Mouse (Mus musculus) midbrain, postnatal 0 days (tissue): Measurements from ENCODE around the gene Efhb. TPM values are rescaled to one million over a fixed set of nuclear protein-coding genes. Genes with fewer than 3 reads are reported as not detected.

Experiments used
- ATAC-seq: fragments of 200-750 bp; cut with Nextera tagmentation; 2 replicates; pipeline ENCODE4 v1.8.0; 2017; ENCODE audit warnings: moderate number of reproducible peaks, mild to moderate bottlenecking, moderate TSS enrichment, moderate library complexity; ENCODE audit not compliant: low FRiP score
- DNase-seq: peaks from one replicate; pipeline ENCODE4 v3.0.0-alpha.2; 2015; ENCODE audit warnings: low spot score
- H3K27ac ChIP-seq: fragments of 300-500 bp; sonication (generic); 2 replicates; pipeline ENCODE4 v1.5.1; 2014; ENCODE audit warnings: low read depth, mild to moderate bottlenecking, low read length, mixed read lengths
- H3K27me3 ChIP-seq: fragments of 300-500 bp; sonication (generic); 2 replicates; pipeline ENCODE4 v1.6.1; 2014; ENCODE audit warnings: low read length, control low read depth, mixed read lengths; ENCODE audit not compliant: insufficient read depth
- H3K36me3 ChIP-seq: fragments of 300-500 bp; sonication (generic); 2 replicates; pipeline ENCODE4 v1.6.1; 2014; ENCODE audit warnings: low read length, control low read depth, mixed read lengths; ENCODE audit not compliant: insufficient read depth
- H3K4me1 ChIP-seq: fragments of 300-500 bp; sonication (generic); 2 replicates; pipeline ENCODE4 v1.6.1; 2014; ENCODE audit warnings: mild to moderate bottlenecking, control low read depth, antibody characterized with exemption, low read length, mixed read lengths; ENCODE audit not compliant: insufficient read depth
- H3K4me2 ChIP-seq: fragments of 300-500 bp; sonication (generic); 2 replicates; pipeline ENCODE4 v1.6.1; 2014; ENCODE audit warnings: low read depth, mild to moderate bottlenecking, low read length, mixed read lengths; ENCODE audit not compliant: poor library complexity, severe bottlenecking
- H3K4me3 ChIP-seq: fragments of 300-500 bp; sonication (generic); 2 replicates; pipeline ENCODE4 v1.5.1; 2014; ENCODE audit warnings: low read depth, mild to moderate bottlenecking, low read length, moderate library complexity
- H3K9ac ChIP-seq: fragments of 300-500 bp; sonication (generic); replicated peaks from 2 replicates; pipeline ENCODE4 v1.6.1; 2014; ENCODE audit warnings: mild to moderate bottlenecking, low read length, moderate library complexity, mixed read lengths; ENCODE audit not compliant: poor library complexity, severe bottlenecking
- H3K9me3 ChIP-seq: fragments of 300-500 bp; sonication (generic); 2 replicates; pipeline ENCODE4 v1.6.1; 2016; ENCODE audit warnings: low read length, control low read depth
- CTCF ChIP-seq: IDR thresholded peaks from 2 replicates; pipeline ENCODE4 v1.5.1; 2016; ENCODE audit warnings: antibody characterized with exemption, mild to moderate bottlenecking
- WGBS: fragments of 180-500 bp; shearing (Covaris S2); extraction: QIAGEN DNeasy Blood & Tissue Kit; methylation state at CpG from one replicate; pipeline ENCODE4 v1.1.7; 2014; 5-methylcytosine and 5-hydroxymethylcytosine counted together
- polyA plus RNA-seq: library from polyadenylated mRNA; unstranded; fragments of >200 nt; fragmentation: Nextera tagmentation; extraction: Ambion mirVana; gene quantifications from 2 replicates; pipeline ENCODE4 v1.2.1, GENCODE M21; 2015
- total RNA-seq: library from RNA; depleted of rRNA; stranded (reverse); fragments of >200 nt; gene quantifications from 2 replicates; pipeline ENCODE4 v1.2.3, GENCODE M21; 2014; rRNA removed

Efhb gene
- total and polyA plus RNA-seq, 2 experiments from 2014 or later, result 1.0 to 3.1 TPM

GRCm38 (mm10) chr17:53389507-53389906 is 73.6 kb downstream of the Efhb start:
- Histone ChIP-seq H3K36me3 (no peaks in the 10 kb centered on the region), H3K9me3 (no peaks in the 10 kb centered on the region), H3K27me3 (no peaks in the 10 kb centered on the region), H3K4me3 (no peak overlapping the region), H3K9ac (no peak overlapping the region), H3K27ac (no peak overlapping the region), H3K4me2 (no peak overlapping the region), H3K4me1 (no peaks in the 10 kb centered on the region)
- ATAC-seq (0 out of 2 replicates have a peak, but pooled peaks have one; percentile 31), DNase-seq (peak; percentile 24)
- WGBS, result 43% methylated on average over 4 of the region's 4 CpGs
- peak; percentile 77 for TF ChIP-seq CTCF

- 47% methylated on average over 6 of the region's 6 CpGs for WGBS
Measured at GRCm38 (mm10) chr17:53387581-53388473, 75.3 kb downstream of the Efhb start.

GRCm38 (mm10) chr17:53386863-53387262 is 76.3 kb downstream of the Efhb start:
- no peaks in the 10 kb centered on the region for H3K36me3 ChIP-seq
- no peak overlapping the region for H3K9ac ChIP-seq
- no peaks in the 10 kb centered on the region for H3K27me3 ChIP-seq
- H3K4me1 ChIP-seq, result no peaks in the 10 kb centered on the region
- no peak overlapping the region for H3K27ac ChIP-seq
- no peak for TF ChIP-seq CTCF
- DNase-seq (peak; percentile 27), ATAC-seq (no peak)
- no peaks in the 10 kb centered on the region for H3K9me3 ChIP-seq
- 75% methylated on average over 6 of the region's 6 CpGs for WGBS
- H3K4me3 ChIP-seq, result no peak overlapping the region
- H3K4me2 ChIP-seq, result no peak overlapping the region

More at GRCm38 (mm10) chr17:53387581-53388473, 75.3 kb downstream of the Efhb start:
- ATAC-seq, result peak; percentile 58; the same call in 1 of the 2 replicates
- Histone ChIP-seq H3K4me1 (no peaks in the 10 kb centered on the region), H3K36me3 (no peaks in the 10 kb centered on the region), H3K9ac (no peak overlapping the region), H3K4me3 (no peak overlapping the region), H3K27ac (no peak overlapping the region), H3K9me3 (no peaks in the 10 kb centered on the region), H3K27me3 (no peaks in the 10 kb centered on the region), H3K4me2 (no peak overlapping the region)
- TF ChIP-seq CTCF, result peak; percentile 87
- peak; percentile 70 for DNase-seq

- H3K36me3 ChIP-seq, result no peaks in the 10 kb centered on the region
- no peak for TF ChIP-seq CTCF
- no peak overlapping the region for H3K9ac ChIP-seq
- 89% methylated on average over 6 of the region's 6 CpGs for WGBS
- no peaks in the 10 kb centered on the region for H3K27me3 ChIP-seq
- H3K4me3 ChIP-seq, result no peak overlapping the region
- no peak overlapping the region for H3K27ac ChIP-seq
- no peak overlapping the region for H3K4me2 ChIP-seq
- no peak for ATAC-seq
- DNase-seq, result no peak
- H3K9me3 ChIP-seq, result no peaks in the 10 kb centered on the region
- no peaks in the 10 kb centered on the region for H3K4me1 ChIP-seq
Measured at GRCm38 (mm10) chr17:53364111-53364510, 99.0 kb downstream of the Efhb start.

Other genes starting within 250 kb of the Efhb start
- 98.9 and 112 TPM in 2 replicates for gene Rab5a, start 15.9 kb upstream of the Efhb start, total RNA-seq
- 101 and 112 TPM in 2 replicates for gene Rab5a, start 15.9 kb upstream of the Efhb start, polyA plus RNA-seq
- not detected in 2 replicates for gene Pp2d1, start 76.1 kb upstream of the Efhb start, total RNA-seq
- gene Pp2d1, start 76.1 kb upstream of the Efhb start, polyA plus RNA-seq, result 0.26 and 0.42 TPM in 2 replicates
- gene Kat2b, start 103.5 kb upstream of the Efhb start, total RNA-seq, result 17.2 and 22.5 TPM in 2 replicates
- 2.4 and 3.6 TPM in 2 replicates for gene Kat2b, start 103.5 kb upstream of the Efhb start, polyA plus RNA-seq
- 1.4 and 2.2 TPM in 2 replicates for gene Sgo1, start 226.0 kb upstream of the Efhb start, total RNA-seq
- gene Sgo1, start 226.0 kb upstream of the Efhb start, polyA plus RNA-seq, result 2.2 and 3.5 TPM in 2 replicates